Mouse (Mus musculus) spleen, adult 2 months (tissue): ENCODE results near the gene Lrp4. TPM values are rescaled to one million over a fixed set of nuclear protein-coding genes. Genes with fewer than 3 reads are reported as not detected.

Experiments
- DNase-seq, 2 experiments: peaks; one replicate each; pipeline versions ENCODE4 v3.0.0 to v3.0.0-alpha.2; 2012 to 2021; ENCODE audit warnings: low spot score in 2 of 2, low read depth in 1 of 2
- H3K27ac ChIP-seq: fragments of 200-500 bp; 2 replicates; pipeline ENCODE4 v1.5.1; 2012; ENCODE audit warnings: low read length, inconsistent platforms; ENCODE audit not compliant: insufficient read depth
- H3K27me3 ChIP-seq: fragments of 200-500 bp; 2 replicates; pipeline ENCODE4 v1.6.1; 2012; ENCODE audit warnings: mild to moderate bottlenecking, moderate library complexity, low read length, inconsistent platforms; ENCODE audit not compliant: control insufficient read depth, insufficient read depth
- H3K36me3 ChIP-seq: fragments of 200-500 bp; 2 replicates; pipeline ENCODE4 v1.6.1; 2012; ENCODE audit warnings: mild to moderate bottlenecking, low read length, inconsistent platforms; ENCODE audit not compliant: control insufficient read depth, insufficient read depth
- H3K4me1 ChIP-seq: fragments of 200-500 bp; 2 replicates; pipeline ENCODE4 v1.6.1; 2011; ENCODE audit warnings: inconsistent platforms; ENCODE audit not compliant: control insufficient read depth, insufficient read depth, insufficient read length
- H3K4me3 ChIP-seq: fragments of 200-500 bp; 2 replicates; pipeline ENCODE4 v1.5.1; 2011; ENCODE audit warnings: mild to moderate bottlenecking, inconsistent platforms; ENCODE audit not compliant: insufficient read depth, insufficient read length; ENCODE audit errors: extremely low read depth
- CTCF ChIP-seq: fragments of 200-500 bp; IDR thresholded peaks from 2 replicates; pipeline ENCODE4 v1.5.1; 2011; ENCODE audit warnings: mild to moderate bottlenecking, inconsistent platforms; ENCODE audit not compliant: insufficient read depth, insufficient read length, insufficient replicate concordance; ENCODE audit errors: extremely low read depth
- POLR2A ChIP-seq: fragments of 200-500 bp; IDR thresholded peaks from 2 replicates; pipeline ENCODE4 v1.6.1; 2011; ENCODE audit warnings: low read depth, low read length, inconsistent platforms
- WGBS: fragments of 180-500 bp; shearing (Covaris S2); methylation state at CpG from one replicate; pipeline ENCODE4 v1.1.7; 2018; 5-methylcytosine and 5-hydroxymethylcytosine counted together
- polyA plus RNA-seq: library from polyadenylated mRNA; depleted of rRNA; stranded (reverse); fragments of >200 nt; gene quantifications from 2 replicates; pipeline ENCODE4 v1.2.3, GENCODE M21; 2012

Lrp4 gene
- polyA plus RNA-seq, 1 experiment, result 2.2 TPM

GRCm38 (mm10) chr2:91426321-91426720, 31.0 kb upstream of the Lrp4 start:
- Histone ChIP-seq H3K4me3 (no peak overlapping the region), H3K4me1 (no peaks in the 10 kb centered on the region), H3K27me3 (no peaks in the 10 kb centered on the region), H3K27ac (no peak overlapping the region), H3K36me3 (no peaks in the 10 kb centered on the region)
- WGBS, result 90% methylated on average over 1 of the region's 1 CpGs
- DNase-seq, result no peak
- no peak for TF ChIP-seq CTCF

- WGBS, result 85% methylated on average over 3 of the region's 3 CpGs
These were observed 28.2 kb upstream of the Lrp4 start for GRCm38 (mm10) chr2:91429146-91429545.

GRCm38 (mm10) chr2:91429915-91430599, 27.3 kb upstream of the Lrp4 start:
- no peaks in the 10 kb centered on the region for H3K27me3 ChIP-seq
- DNase-seq, result no peak
- H3K27ac ChIP-seq, result no peak overlapping the region
- H3K4me3 ChIP-seq, result no peak overlapping the region
- H3K36me3 ChIP-seq, result no peaks in the 10 kb centered on the region
- 75% methylated on average over 9 of the region's 9 CpGs for WGBS
- no peaks in the 10 kb centered on the region for H3K4me1 ChIP-seq
- TF ChIP-seq CTCF, result no peak
- TF ChIP-seq POLR2A, result no peak

More at GRCm38 (mm10) chr2:91429146-91429545, 28.2 kb upstream of the Lrp4 start:
- H3K4me3 ChIP-seq, result no peak overlapping the region
- TF ChIP-seq CTCF, result no peak
- TF ChIP-seq POLR2A, result no peak
- no peaks in the 10 kb centered on the region for H3K27me3 ChIP-seq
- DNase-seq, result no peak
- H3K36me3 ChIP-seq, result no peaks in the 10 kb centered on the region
- H3K4me1 ChIP-seq, result no peaks in the 10 kb centered on the region
- no peak overlapping the region for H3K27ac ChIP-seq

DNA sequence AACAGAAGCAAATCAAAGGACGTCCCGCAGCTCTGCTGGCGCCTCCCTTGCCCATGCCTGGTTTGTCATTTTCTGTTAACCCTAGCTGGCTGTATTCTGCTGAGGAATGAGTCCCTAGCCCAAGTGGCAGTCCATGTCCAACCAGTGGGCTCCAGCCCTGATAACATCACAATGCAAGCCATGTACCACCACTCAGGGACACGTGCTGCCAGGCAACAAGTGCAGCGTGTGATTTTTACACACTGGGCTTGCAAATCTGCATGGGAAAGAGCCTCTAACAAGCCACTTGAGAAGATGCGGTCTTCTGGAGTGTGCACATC, 26.8 kb upstream of the Lrp4 start:
- Histone ChIP-seq H3K27ac (no peak overlapping the region), H3K4me3 (no peak overlapping the region), H3K4me1 (no peaks in the 10 kb centered on the region), H3K36me3 (no peaks in the 10 kb centered on the region), H3K27me3 (no peaks in the 10 kb centered on the region)
- no peak for TF ChIP-seq POLR2A
- WGBS, result 85% methylated on average over 6 of the region's 6 CpGs
- no peak for DNase-seq

DNA sequence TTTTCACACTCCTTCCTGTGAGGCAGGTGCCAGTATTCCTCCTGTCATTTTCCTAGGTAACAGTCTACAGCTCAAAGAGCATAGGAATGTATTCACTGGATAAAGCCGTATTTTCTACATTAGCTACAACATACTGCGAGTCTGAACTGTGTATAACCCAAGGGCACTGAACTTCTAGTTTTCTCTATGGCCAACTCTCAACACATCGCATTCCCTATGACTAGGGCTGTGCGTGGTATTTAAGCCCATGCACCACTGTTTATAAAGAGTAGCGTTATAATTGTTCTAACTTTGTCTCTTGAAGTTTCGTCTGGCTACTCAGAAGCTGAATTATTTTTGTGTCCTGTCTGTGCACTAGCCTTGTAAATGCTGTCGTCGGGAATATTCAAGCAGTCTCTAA, 20.6 kb upstream of the Lrp4 start:
- 92% methylated on average over 8 of the region's 8 CpGs for WGBS
- H3K27ac ChIP-seq, result no peak overlapping the region
- no peak overlapping the region for H3K4me3 ChIP-seq
- H3K27me3 ChIP-seq, result no peaks in the 10 kb centered on the region
- DNase-seq, result no peak
- no peaks in the 10 kb centered on the region for H3K36me3 ChIP-seq
- no peak for TF ChIP-seq CTCF
- TF ChIP-seq POLR2A, result no peak
- no peaks in the 10 kb centered on the region for H3K4me1 ChIP-seq

GRCm38 (mm10) chr2:91437116-91437815, 20.0 kb upstream of the Lrp4 start:
- TF ChIP-seq POLR2A (no peak), CTCF (no peak)
- H3K36me3 ChIP-seq, result no peaks in the 10 kb centered on the region

GRCm38 (mm10) chr2:91439271-91439670, 18.0 kb upstream of the Lrp4 start:
- H3K27me3 ChIP-seq, result no peaks in the 10 kb centered on the region
- WGBS, result 80% methylated on average over 10 of the region's 10 CpGs
- H3K27ac ChIP-seq, result no peak overlapping the region
- no peaks in the 10 kb centered on the region for H3K36me3 ChIP-seq
- no peak overlapping the region for H3K4me3 ChIP-seq
- no peak for DNase-seq
- TF ChIP-seq CTCF, result no peak
- TF ChIP-seq POLR2A, result no peak
- H3K4me1 ChIP-seq, result no peaks in the 10 kb centered on the region

More at GRCm38 (mm10) chr2:91437116-91437815, 20.0 kb upstream of the Lrp4 start:
- Histone ChIP-seq H3K4me3 (no peak overlapping the region), H3K27ac (no peak overlapping the region), H3K4me1 (no peaks in the 10 kb centered on the region), H3K27me3 (no peaks in the 10 kb centered on the region)
- DNase-seq, result no peak
- WGBS, result 92% methylated on average over 5 of the region's 5 CpGs
